Mouse (Mus musculus) kidney, postnatal 25 days (tissue): ENCODE data around the gene Rln1.

Experiments
- DNase-seq, 2 experiments: peaks; one replicate each; pipeline ENCODE4 v3.0.0; 2021; ENCODE audit warnings: mixed read lengths in 2 of 2

Rln1 gene

GRCm38 (mm10) chr19:29334068-29334745 lies at the start of gene Rln1:
Gene Rln1, minus strand, starts transcription at chr19:29334670.
- DNase-seq = peak; percentile 51 to 70

GRCm38 (mm10) chr19:29383368-29383767 lies 48.9 kb upstream of the Rln1 start:
- no peak for DNase-seq

GRCm38 (mm10) chr19:29379839-29380603 lies 45.6 kb upstream of the Rln1 start:
- no peak for DNase-seq

- DNase-seq = no peak
Measured at GRCm38 (mm10) chr19:29376382-29376781, 41.9 kb upstream of the Rln1 start.

GRCm38 (mm10) chr19:29374947-29375346 lies 40.5 kb upstream of the Rln1 start:
- no peak for DNase-seq

GRCm38 (mm10) chr19:29373438-29373837 lies 39.0 kb upstream of the Rln1 start:
- no peak for DNase-seq

GRCm38 (mm10) chr19:29372621-29373020 lies 38.2 kb upstream of the Rln1 start:
- no peak for DNase-seq

GRCm38 (mm10) chr19:29372138-29372537 lies 37.7 kb upstream of the Rln1 start:
- no peak for DNase-seq

- no peak for DNase-seq
Measured at GRCm38 (mm10) chr19:29371284-29372081, 37.0 kb upstream of the Rln1 start.

- DNase-seq = no peak
Measured at GRCm38 (mm10) chr19:29370545-29371283, 36.2 kb upstream of the Rln1 start.

GRCm38 (mm10) chr19:29370112-29370511 lies 35.6 kb upstream of the Rln1 start:
- no peak for DNase-seq

GRCm38 (mm10) chr19:29368671-29369309 lies 34.3 kb upstream of the Rln1 start:
- no peak for DNase-seq

GRCm38 (mm10) chr19:29368041-29368440 lies 33.6 kb upstream of the Rln1 start:
- DNase-seq = no peak

GRCm38 (mm10) chr19:29366969-29367622 lies 32.6 kb upstream of the Rln1 start, which contains the start of the genes Plgrkt and Cd274:
Gene Plgrkt, minus strand, starts transcription at chr19:29367390.
Gene Cd274, plus strand, starts transcription at chr19:29367455.
- DNase-seq = peak; percentile 92

GRCm38 (mm10) chr19:29366226-29366968 lies 31.9 kb upstream of the Rln1 start:
- DNase-seq = peak in 1 of 2 experiments; percentile 12

- DNase-seq = no peak
Measured at GRCm38 (mm10) chr19:29365105-29365504, 30.6 kb upstream of the Rln1 start.

GRCm38 (mm10) chr19:29364076-29364475 lies 29.6 kb upstream of the Rln1 start:
- no peak for DNase-seq

- DNase-seq = no peak
Measured at GRCm38 (mm10) chr19:29363557-29363956, 29.1 kb upstream of the Rln1 start.

GRCm38 (mm10) chr19:29362173-29362930 lies 27.9 kb upstream of the Rln1 start:
- DNase-seq = no peak
